Mouse (Mus musculus) midbrain, postnatal 0 days (tissue): ENCODE data around the gene Xxylt1. TPM values are rescaled to one million over a fixed set of nuclear protein-coding genes. Genes with fewer than 3 reads are reported as not detected.

Source experiments
- ATAC-seq: fragments of 200-750 bp; cut with Nextera tagmentation; 2 replicates; pipeline ENCODE4 v1.8.0; 2017; ENCODE audit warnings: moderate number of reproducible peaks, mild to moderate bottlenecking, moderate TSS enrichment, moderate library complexity; ENCODE audit not compliant: low FRiP score
- DNase-seq: peaks from one replicate; pipeline ENCODE4 v3.0.0-alpha.2; 2015; ENCODE audit warnings: low spot score
- H3K27ac ChIP-seq: fragments of 300-500 bp; sonication (generic); 2 replicates; pipeline ENCODE4 v1.5.1; 2014; ENCODE audit warnings: low read depth, mild to moderate bottlenecking, low read length, mixed read lengths
- H3K27me3 ChIP-seq: fragments of 300-500 bp; sonication (generic); 2 replicates; pipeline ENCODE4 v1.6.1; 2014; ENCODE audit warnings: low read length, control low read depth, mixed read lengths; ENCODE audit not compliant: insufficient read depth
- H3K36me3 ChIP-seq: fragments of 300-500 bp; sonication (generic); 2 replicates; pipeline ENCODE4 v1.6.1; 2014; ENCODE audit warnings: low read length, control low read depth, mixed read lengths; ENCODE audit not compliant: insufficient read depth
- H3K4me1 ChIP-seq: fragments of 300-500 bp; sonication (generic); 2 replicates; pipeline ENCODE4 v1.6.1; 2014; ENCODE audit warnings: mild to moderate bottlenecking, control low read depth, antibody characterized with exemption, low read length, mixed read lengths; ENCODE audit not compliant: insufficient read depth
- H3K4me2 ChIP-seq: fragments of 300-500 bp; sonication (generic); 2 replicates; pipeline ENCODE4 v1.6.1; 2014; ENCODE audit warnings: low read depth, mild to moderate bottlenecking, low read length, mixed read lengths; ENCODE audit not compliant: poor library complexity, severe bottlenecking
- H3K4me3 ChIP-seq: fragments of 300-500 bp; sonication (generic); 2 replicates; pipeline ENCODE4 v1.5.1; 2014; ENCODE audit warnings: low read depth, mild to moderate bottlenecking, low read length, moderate library complexity
- H3K9ac ChIP-seq: fragments of 300-500 bp; sonication (generic); replicated peaks from 2 replicates; pipeline ENCODE4 v1.6.1; 2014; ENCODE audit warnings: mild to moderate bottlenecking, low read length, moderate library complexity, mixed read lengths; ENCODE audit not compliant: poor library complexity, severe bottlenecking
- H3K9me3 ChIP-seq: fragments of 300-500 bp; sonication (generic); 2 replicates; pipeline ENCODE4 v1.6.1; 2016; ENCODE audit warnings: low read length, control low read depth
- CTCF ChIP-seq: IDR thresholded peaks from 2 replicates; pipeline ENCODE4 v1.5.1; 2016; ENCODE audit warnings: antibody characterized with exemption, mild to moderate bottlenecking
- WGBS: fragments of 180-500 bp; shearing (Covaris S2); extraction: QIAGEN DNeasy Blood & Tissue Kit; methylation state at CpG from one replicate; pipeline ENCODE4 v1.1.7; 2014; 5-methylcytosine and 5-hydroxymethylcytosine counted together
- polyA plus RNA-seq: library from polyadenylated mRNA; unstranded; fragments of >200 nt; fragmentation: Nextera tagmentation; extraction: Ambion mirVana; gene quantifications from 2 replicates; pipeline ENCODE4 v1.2.1, GENCODE M21; 2015
- total RNA-seq: library from RNA; depleted of rRNA; stranded (reverse); fragments of >200 nt; gene quantifications from 2 replicates; pipeline ENCODE4 v1.2.3, GENCODE M21; 2014

The Xxylt1 gene
- total and polyA plus RNA-seq, 2 experiments from 2014 or later: 18.2 to 34.5 TPM

DNA sequence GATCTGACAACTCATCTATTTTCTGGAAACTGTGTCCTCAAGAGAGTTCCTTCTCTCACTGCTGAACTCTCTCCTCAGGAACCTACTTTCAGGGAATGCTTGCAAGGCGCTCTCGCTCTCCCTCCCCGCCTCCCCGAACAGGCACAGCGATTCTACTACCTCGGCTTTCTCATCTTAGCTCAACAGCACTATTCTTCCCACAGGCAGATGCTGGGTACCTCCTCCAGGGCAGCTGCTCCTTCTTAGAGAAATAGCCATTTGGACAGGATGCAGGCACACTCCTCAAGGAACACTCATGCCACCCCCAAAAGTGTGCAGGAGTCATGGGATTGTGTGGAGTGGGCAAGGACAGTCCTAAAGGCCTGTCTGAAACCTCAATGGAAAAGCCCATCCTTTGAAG lies 97.5 kb downstream of the Xxylt1 start:
- WGBS: 68% methylated on average over 6 of the region's 6 CpGs
- no peak for ATAC-seq
- Histone ChIP-seq H3K4me2 (no peak overlapping the region), H3K36me3 (no peaks in the 10 kb centered on the region), H3K9ac (no peak overlapping the region), H3K9me3 (no peaks in the 10 kb centered on the region), H3K4me1 (peaks cover 5% of the 10 kb centered on the region; the same call in 1 of the 2 replicates), H3K27me3 (no peaks in the 10 kb centered on the region), H3K4me3 (no peak overlapping the region), H3K27ac (no peak overlapping the region)
- no peak for TF ChIP-seq CTCF
- DNase-seq: no peak

DNA sequence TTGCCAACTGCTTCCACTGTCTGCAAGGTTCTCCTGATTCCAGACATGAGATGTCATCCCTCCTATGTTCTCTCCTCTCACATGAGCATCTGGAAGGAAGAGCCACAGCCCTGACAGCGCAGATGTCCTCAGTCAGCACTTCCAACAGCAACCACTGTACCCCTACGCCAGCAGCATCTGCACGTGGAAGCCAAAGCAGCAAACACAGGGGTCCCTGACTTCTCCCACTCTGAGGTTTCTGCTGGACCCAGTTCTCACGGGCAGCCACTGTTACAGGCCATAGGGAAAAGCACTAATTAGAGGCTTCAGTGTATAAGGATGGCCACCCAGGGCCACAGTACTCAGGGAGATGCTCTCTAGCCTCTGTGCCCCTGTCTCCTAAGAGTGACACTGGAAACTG lies 98.0 kb downstream of the Xxylt1 start:
- Histone ChIP-seq H3K4me1 (peaks cover 4% of the 10 kb centered on the region; the same call in 1 of the 2 replicates), H3K4me2 (no peak overlapping the region), H3K4me3 (no peak overlapping the region), H3K27ac (no peak overlapping the region), H3K27me3 (no peaks in the 10 kb centered on the region), H3K9ac (no peak overlapping the region), H3K9me3 (no peaks in the 10 kb centered on the region), H3K36me3 (no peaks in the 10 kb centered on the region)
- TF ChIP-seq CTCF: no peak
- DNase-seq: no peak
- WGBS: 66% methylated on average over 4 of the region's 4 CpGs
- ATAC-seq: no peak

DNA sequence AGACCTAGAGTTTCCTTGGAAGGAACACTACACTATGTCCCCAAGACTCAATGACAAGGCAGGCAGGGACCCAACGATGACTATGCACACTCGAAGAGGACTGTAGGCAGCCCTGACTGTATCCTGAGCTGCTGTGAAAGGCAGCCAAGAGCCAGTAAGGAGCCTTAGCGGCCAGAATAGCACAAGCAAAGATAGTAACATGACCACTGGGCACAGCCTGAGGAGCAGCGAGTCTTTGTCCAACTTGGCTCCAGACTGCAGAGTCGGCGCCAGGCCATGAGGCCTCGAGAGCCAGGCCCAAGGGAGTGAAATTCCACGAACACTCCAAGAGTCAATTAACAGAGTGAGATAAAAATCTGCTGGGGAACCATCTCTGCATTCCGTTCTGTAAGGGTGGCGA lies 99.9 kb downstream of the Xxylt1 start:
- Histone ChIP-seq H3K4me3 (no peak overlapping the region), H3K27me3 (no peaks in the 10 kb centered on the region), H3K36me3 (no peaks in the 10 kb centered on the region), H3K27ac (no peak overlapping the region), H3K9me3 (no peaks in the 10 kb centered on the region), H3K9ac (no peak overlapping the region), H3K4me2 (no peak overlapping the region), H3K4me1 (peaks cover 2% of the 10 kb centered on the region; the same call in 1 of the 2 replicates)
- peak; percentile 39 for DNase-seq
- no peak for TF ChIP-seq CTCF
- ATAC-seq: no peak
- 88% methylated on average over 10 of the region's 10 CpGs for whole genome bisulfite sequencing

DNA sequence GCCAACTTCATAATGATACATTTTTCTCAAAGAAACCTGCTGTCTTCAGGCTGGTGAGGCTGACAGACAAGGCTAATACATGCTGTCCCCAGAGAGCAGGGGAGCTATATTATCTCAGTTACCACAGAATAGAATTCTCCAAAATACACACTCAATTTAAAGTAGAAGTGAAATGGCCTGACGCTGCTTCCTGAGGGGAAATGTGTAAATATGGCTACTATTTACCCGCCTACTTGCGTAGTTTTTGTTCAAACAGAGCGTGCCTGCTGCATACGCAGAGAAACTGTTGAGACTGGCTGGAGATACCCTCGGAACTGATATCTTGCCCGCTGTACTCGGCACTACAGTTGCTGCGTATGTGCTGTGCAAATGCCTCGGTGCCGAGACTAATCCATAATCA lies 101.3 kb downstream of the Xxylt1 start:
- ATAC-seq (no peak), DNase-seq (no peak)
- Histone ChIP-seq H3K4me2 (no peak overlapping the region), H3K4me1 (no peaks in the 10 kb centered on the region; the same call in 1 of the 2 replicates), H3K9me3 (no peaks in the 10 kb centered on the region), H3K9ac (no peak overlapping the region), H3K27ac (no peak overlapping the region), H3K4me3 (no peak overlapping the region), H3K36me3 (no peaks in the 10 kb centered on the region), H3K27me3 (no peaks in the 10 kb centered on the region)
- 81% methylated on average over 11 of the region's 11 CpGs for WGBS
- no peak for TF ChIP-seq CTCF

DNA sequence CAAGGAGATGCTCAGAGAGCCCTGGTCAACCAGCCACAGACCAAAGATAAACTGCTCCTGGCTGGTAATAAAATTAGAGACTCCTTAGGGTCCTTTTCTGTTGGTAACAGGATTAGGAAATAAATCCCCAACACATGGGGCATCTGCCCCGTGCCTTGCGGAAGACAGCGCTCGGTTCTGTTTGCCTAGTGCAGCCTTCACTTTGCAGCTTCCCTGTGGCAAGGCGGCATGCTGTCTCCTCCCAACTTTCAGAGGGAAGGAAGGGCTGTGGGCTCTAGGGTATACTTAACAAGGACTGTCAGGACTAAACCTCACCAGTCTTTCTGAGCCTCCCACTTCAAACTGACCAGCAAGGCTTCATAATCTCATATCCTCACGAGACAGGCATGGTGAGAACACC lies 103.5 kb downstream of the Xxylt1 start:
- DNase-seq (no peak), ATAC-seq (no peak)
- H3K27me3 ChIP-seq: no peaks in the 10 kb centered on the region
- no peak overlapping the region for H3K4me2 ChIP-seq
- no peaks in the 10 kb centered on the region for H3K9me3 ChIP-seq
- H3K4me3 ChIP-seq: no peak overlapping the region
- no peaks in the 10 kb centered on the region for H3K36me3 ChIP-seq
- 33% methylated on average over 6 of the region's 6 CpGs for WGBS
- H3K27ac ChIP-seq: no peak overlapping the region
- H3K4me1 ChIP-seq: peaks cover 3% of the 10 kb centered on the region; the same call in 1 of the 2 replicates
- no peak overlapping the region for H3K9ac ChIP-seq
- TF ChIP-seq CTCF: no peak

DNA sequence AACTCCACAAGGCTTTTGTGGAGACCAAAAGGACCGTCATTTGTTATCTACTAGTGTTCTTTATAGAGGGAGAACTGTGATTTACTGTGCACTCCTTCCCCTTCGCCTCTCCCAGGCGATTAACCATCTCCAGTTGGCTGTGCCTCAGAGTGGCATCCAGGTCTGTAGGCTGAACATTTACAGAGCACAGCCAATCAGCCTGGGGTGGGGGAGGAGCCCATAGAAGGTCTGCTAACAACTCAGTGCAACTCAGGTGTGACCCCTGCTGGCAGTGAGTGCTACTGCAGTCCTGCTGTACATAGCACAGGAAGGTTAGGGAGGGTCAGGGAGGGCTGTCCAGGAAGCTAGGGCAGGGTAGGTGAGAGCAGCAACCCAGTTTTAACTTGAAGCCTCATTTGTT lies 104.0 kb downstream of the Xxylt1 start:
- ATAC-seq (peak; percentile 93), DNase-seq (peak; percentile 97)
- H3K9me3 ChIP-seq: no peaks in the 10 kb centered on the region
- no peak overlapping the region for H3K27ac ChIP-seq
- TF ChIP-seq CTCF: peak; percentile 98
- peaks cover 3% of the 10 kb centered on the region; the same call in 1 of the 2 replicates for H3K4me1 ChIP-seq
- H3K4me2 ChIP-seq: no peak overlapping the region
- no peaks in the 10 kb centered on the region for H3K36me3 ChIP-seq
- no peak overlapping the region for H3K9ac ChIP-seq
- H3K27me3 ChIP-seq: no peaks in the 10 kb centered on the region
- 6% methylated on average over 3 of the region's 3 CpGs for WGBS
- no peak overlapping the region for H3K4me3 ChIP-seq
